In genomic region chr11:105969516-105969915, GRCm38 (mm10) we compare ENCODE assay signal across 10 mouse cellular contexts. TPM values are rescaled to one million over a fixed set of nuclear protein-coding genes. Genes with fewer than 3 reads are reported as not detected.
DNase-seq lines count a peak whose midpoint lies in the region; ATAC-seq lines count a peak whose summit lies in the region.
"Had no signal": no experiment of that assay in that cellular context is flagged by ENCODE, and none has a peak within 500 bp of the region (broad histone marks: within the 10 kb centered on the region; RNA-seq: fewer than 3 reads in every experiment).

No protein-coding gene starts in this region.

- WGBS in limb, embryonic 11.5 days = 39% methylated on average over 1 of the region's 1 CpGs
- WGBS in limb, embryonic 10.5 days = 55% methylated on average over 1 of the region's 1 CpGs
- 47% methylated on average over 1 of the region's 1 CpGs for WGBS in embryonic facial prominence, embryonic 14.5 days

- H3K4me2 ChIP-seq in limb, embryonic 11.5 days (ENCODE audit: low read depth, severe bottlenecking) = no peak overlapping the region
- H3K4me2 ChIP-seq in embryonic facial prominence, embryonic 14.5 days (ENCODE audit: low read depth, low read length) = no peak overlapping the region
- H3K4me2 ChIP-seq: embryonic facial prominence, embryonic 15.5 days; liver, embryonic 13.5 days had no signal

- no peak overlapping the region for H3K4me3 ChIP-seq in limb, embryonic 11.5 days (ENCODE audit: low read depth, low read length)
- no peak overlapping the region for H3K4me3 ChIP-seq in limb, embryonic 10.5 days
- H3K4me3 ChIP-seq in embryonic facial prominence, embryonic 14.5 days (ENCODE audit: low read depth, low read length) = no peak overlapping the region
- H3K4me3 ChIP-seq: embryonic facial prominence, embryonic 15.5 days; liver, embryonic 13.5 days had no signal

- no peak overlapping the region for H3K27ac ChIP-seq in limb, embryonic 11.5 days (replicated peaks; ENCODE audit: low read depth, low read length)
- no peak overlapping the region for H3K27ac ChIP-seq in limb, embryonic 10.5 days
- no peak overlapping the region for H3K27ac ChIP-seq in embryonic facial prominence, embryonic 14.5 days (replicated peaks; ENCODE audit: low read depth, low read length)
- H3K27ac ChIP-seq: embryonic facial prominence, embryonic 15.5 days; liver, embryonic 13.5 days had no signal

- H3K27me3 ChIP-seq in limb, embryonic 11.5 days (ENCODE audit: control insufficient read depth, insufficient read depth, low read length) = peaks cover 30% of the 10 kb centered on the region
- H3K27me3 ChIP-seq in limb, embryonic 10.5 days (ENCODE audit: low read depth, poor library complexity, severe bottlenecking) = peaks cover 73% of the 10 kb centered on the region
- H3K27me3 ChIP-seq in embryonic facial prominence, embryonic 14.5 days (replicated peaks; ENCODE audit: control insufficient read depth, insufficient read depth, low read length) = peaks cover 43% of the 10 kb centered on the region

- no peaks in the 10 kb centered on the region for H3K36me3 ChIP-seq in limb, embryonic 11.5 days (ENCODE audit: control insufficient read depth, insufficient read depth, low read length)
- H3K36me3 ChIP-seq in limb, embryonic 10.5 days = no peaks in the 10 kb centered on the region
- no peaks in the 10 kb centered on the region for H3K36me3 ChIP-seq in embryonic facial prominence, embryonic 14.5 days (ENCODE audit: control insufficient read depth, insufficient read depth, low read length)
- H3K36me3 ChIP-seq: embryonic facial prominence, embryonic 15.5 days; liver, embryonic 13.5 days had no signal

- peak; percentile 37 for DNase-seq in limb, embryonic 11.5 days (ENCODE audit: low spot score)
- no peak for DNase-seq in limb, embryonic 10.5 days (ENCODE audit: low spot score)
- DNase-seq in adrenal gland, adult 2 months = peak; percentile 66
- peak; percentile 31 for DNase-seq in embryonic facial prominence, embryonic 14.5 days (ENCODE audit: low spot score)
- peak; percentile 75 to 85 for DNase-seq in lung, adult 18-20 months
- DNase-seq in retina, postnatal 1 day = no peak
- DNase-seq in frontal cortex, postnatal 14 days (ENCODE audit: low spot score in 2 of 2) = no peak
- DNase-seq: liver, embryonic 13.5 days had no signal

- ATAC-seq in limb, embryonic 11.5 days (ENCODE audit: insufficient number of reproducible peaks, low FRiP score, low TSS enrichment, low read depth) = no peak
- ATAC-seq in embryonic facial prominence, embryonic 14.5 days (ENCODE audit: low read depth) = no peak

- no peak overlapping the region for H3K9ac ChIP-seq in limb, embryonic 11.5 days (ENCODE audit: low read length)
- H3K9ac ChIP-seq in embryonic facial prominence, embryonic 14.5 days (ENCODE audit: low read depth, low read length) = no peak overlapping the region
- H3K9ac ChIP-seq: embryonic facial prominence, embryonic 15.5 days; liver, embryonic 13.5 days had no signal

- H3K9me3 ChIP-seq in limb, embryonic 11.5 days (ENCODE audit: control insufficient read depth, low read length) = no peaks in the 10 kb centered on the region
- no peaks in the 10 kb centered on the region for H3K9me3 ChIP-seq in limb, embryonic 10.5 days (replicated peaks)
- H3K9me3 ChIP-seq in embryonic facial prominence, embryonic 14.5 days (ENCODE audit: control insufficient read depth, low read length) = no peaks in the 10 kb centered on the region
- H3K9me3 ChIP-seq: embryonic facial prominence, embryonic 15.5 days; liver, embryonic 13.5 days had no signal

- peaks cover 4% of the 10 kb centered on the region; the same call in 1 of the 2 replicates for H3K4me1 ChIP-seq in limb, embryonic 11.5 days (ENCODE audit: control insufficient read depth, insufficient read depth, low read length)
- peaks cover 18% of the 10 kb centered on the region for H3K4me1 ChIP-seq in limb, embryonic 10.5 days
- H3K4me1 ChIP-seq in embryonic facial prominence, embryonic 14.5 days (ENCODE audit: control insufficient read depth, insufficient read depth, low read length) = no peaks in the 10 kb centered on the region

RNA-seq across cellular contexts. Expression of gene Ace, which starts 1.8 kb away (rescaled TPM):
- 0.09 and 0.15 TPM in 2 replicates for polyA plus RNA-seq in limb, embryonic 11.5 days (2014; fragmentation: Nextera tagmentation; extraction: Ambion mirVana)
- polyA plus RNA-seq in limb, embryonic 10.5 days (2016; fragmentation: Nextera tagmentation; extraction: Ambion mirVana) = 0.08 and 0.16 TPM in 2 replicates
- 10 to 100 TPM in 1 of 2 experiments, 1 to 10 TPM in 1; 9.3 to 15.9 TPM for total RNA-seq in adrenal gland, adult 2 months (2021)
- 8.3 and 11.8 TPM in 2 replicates for polyA plus RNA-seq in adrenal gland, adult 2 months (2012; rRNA removed)
- polyA plus RNA-seq in embryonic facial prominence, embryonic 14.5 days (2014; fragmentation: Nextera tagmentation; extraction: Ambion mirVana) = 1.00 and 1.3 TPM in 2 replicates

RNA-seq across cellular contexts. Expression of gene Cyb561, which starts 16.4 kb away (rescaled TPM):
- 8.7 and 9.2 TPM in 2 replicates for polyA plus RNA-seq in limb, embryonic 11.5 days (2014; fragmentation: Nextera tagmentation; extraction: Ambion mirVana)
- 6.2 and 7.1 TPM in 2 replicates for polyA plus RNA-seq in limb, embryonic 10.5 days (2016; fragmentation: Nextera tagmentation; extraction: Ambion mirVana)
- total RNA-seq in adrenal gland, adult 2 months (2021) = 100 to 1,000 TPM; 103 to 236 TPM
- 127 and 140 TPM in 2 replicates for polyA plus RNA-seq in adrenal gland, adult 2 months (2012; rRNA removed)
- 19.5 and 21.6 TPM in 2 replicates for polyA plus RNA-seq in embryonic facial prominence, embryonic 14.5 days (2014; fragmentation: Nextera tagmentation; extraction: Ambion mirVana)

RNA-seq across cellular contexts. Expression of gene Ace3, which starts 25.0 kb away (rescaled TPM):
- polyA plus RNA-seq in limb, embryonic 11.5 days (2014; fragmentation: Nextera tagmentation; extraction: Ambion mirVana) = not detected in 2 replicates
- not detected in 2 replicates for polyA plus RNA-seq in limb, embryonic 10.5 days (2016; fragmentation: Nextera tagmentation; extraction: Ambion mirVana)
- total RNA-seq in adrenal gland, adult 2 months (2021) = not detected
- not detected in 2 replicates for polyA plus RNA-seq in adrenal gland, adult 2 months (2012; rRNA removed)
- not detected in 2 replicates for polyA plus RNA-seq in embryonic facial prominence, embryonic 14.5 days (2014; fragmentation: Nextera tagmentation; extraction: Ambion mirVana)
- polyA plus RNA-seq: embryonic facial prominence, embryonic 15.5 days; liver, embryonic 13.5 days; stomach, embryonic 14.5 days had no signal

RNA-seq across cellular contexts. Expression of gene Kcnh6, which starts 38.4 kb away (rescaled TPM):
- 0.14 and 0.39 TPM in 2 replicates for polyA plus RNA-seq in limb, embryonic 11.5 days (2014; fragmentation: Nextera tagmentation; extraction: Ambion mirVana)
- polyA plus RNA-seq in limb, embryonic 10.5 days (2016; fragmentation: Nextera tagmentation; extraction: Ambion mirVana) = 0.24 and 0.36 TPM in 2 replicates
- under 1 TPM; 0.07 to 0.14 TPM for total RNA-seq in adrenal gland, adult 2 months (2021)
- 0.46 and 0.48 TPM in 2 replicates for polyA plus RNA-seq in adrenal gland, adult 2 months (2012; rRNA removed)
- polyA plus RNA-seq in embryonic facial prominence, embryonic 14.5 days (2014; fragmentation: Nextera tagmentation; extraction: Ambion mirVana) = 2.5 and 2.6 TPM in 2 replicates

Comparison
In these comparisons a context has a peak if more than half of its experiments do, and no peak if none do; other contexts are left out.
1. DNase-seq: peak in limb, embryonic 11.5 days (single experiment), adrenal gland, adult 2 months (single experiment), embryonic facial prominence, embryonic 14.5 days (single experiment) and lung, adult 18-20 months (2 of 2); none in limb, embryonic 10.5 days (single experiment), retina, postnatal 1 day (single experiment) and frontal cortex, postnatal 14 days (0 of 2).